Mouse (Mus musculus) MEL (cell line): ENCODE data around the gene Stat1. TPM values are rescaled to one million over a fixed set of nuclear protein-coding genes. Genes with fewer than 3 reads are reported as not detected.
A peak's percentile ranks its signal among the peaks of the same experiment; 100 is the strongest.

Source experiments
- DNase-seq: peaks from one replicate; pipeline ENCODE4 v3.0.0; 2011; ENCODE audit warnings: low read depth, low spot score
- H3K27ac ChIP-seq: 2 replicates; pipeline ENCODE4 v1.5.1; 2012; ENCODE audit warnings: low read depth, mild to moderate bottlenecking, control low read depth, low read length, moderate library complexity; ENCODE audit not compliant: control insufficient read depth
- H3K27me3 ChIP-seq, 2 experiments: fragments of 150-350 bp in 1 of 2; sonication (generic) in 1 of 2; 2 replicates each; pipeline ENCODE4 v1.6.1; 2012; ENCODE audit warnings: low read length in 2 of 2, mild to moderate bottlenecking in 2 of 2, improper control_type of control experiment in 1 of 2, moderate library complexity in 1 of 2; ENCODE audit not compliant: insufficient read depth in 2 of 2, control insufficient read depth in 1 of 2
- H3K36me3 ChIP-seq, 2 experiments: 2 replicates each; pipeline ENCODE4 v1.6.1; 2012 to 2014; ENCODE audit warnings: low read length in 2 of 2, improper control_type of control experiment in 1 of 2, inconsistent platforms in 1 of 2, mild to moderate bottlenecking in 1 of 2; ENCODE audit not compliant: insufficient read depth in 2 of 2, control insufficient read depth in 1 of 2
- H3K4me1 ChIP-seq, 2 experiments: fragments of 150-350 bp in 1 of 2; sonication (generic) in 1 of 2; 2 replicates each; pipeline ENCODE4 v1.6.1; 2012; ENCODE audit warnings: low read length in 2 of 2, improper control_type of control experiment in 1 of 2, mild to moderate bottlenecking in 1 of 2; ENCODE audit not compliant: insufficient read depth in 2 of 2, control insufficient read depth in 1 of 2
- H3K4me3 ChIP-seq, 2 experiments: fragments of 150-350 bp in 1 of 2; sonication (generic) in 1 of 2; 2 replicates each; pipeline ENCODE4 v1.5.1; 2012; ENCODE audit warnings: low read depth in 2 of 2, low read length in 2 of 2, mild to moderate bottlenecking in 2 of 2, moderate library complexity in 2 of 2, control low read depth in 1 of 2, improper control_type of control experiment in 1 of 2; ENCODE audit not compliant: control insufficient read depth in 1 of 2, insufficient read depth in 1 of 2
- H3K79me2 ChIP-seq: 2 replicates; pipeline ENCODE4 v1.6.1; 2012; ENCODE audit warnings: mild to moderate bottlenecking, low read length, moderate library complexity; ENCODE audit not compliant: control insufficient read depth, poor library complexity, insufficient read depth
- H3K9ac ChIP-seq: 2 replicates; pipeline ENCODE4 v1.6.1; 2012; ENCODE audit warnings: low read depth, mild to moderate bottlenecking, control low read depth, low read length, moderate library complexity; ENCODE audit not compliant: control insufficient read depth, poor library complexity, severe bottlenecking
- H3K9me3 ChIP-seq: fragments of 150-350 bp; sonication (generic); replicated peaks from 2 replicates; pipeline ENCODE4 v1.6.1; 2012; ENCODE audit warnings: mild to moderate bottlenecking, low read length, improper control_type of control experiment, moderate library complexity; ENCODE audit not compliant: insufficient read depth
- BHLHE40 ChIP-seq: IDR thresholded peaks from 2 replicates; pipeline ENCODE4 v1.6.1; 2012; ENCODE audit warnings: low read depth, mild to moderate bottlenecking, inconsistent platforms, low read length, improper control_type of control experiment, borderline replicate concordance
- CHD1 ChIP-seq: IDR thresholded peaks from 2 replicates; pipeline ENCODE4 v1.6.1; 2012; ENCODE audit warnings: low read depth, mild to moderate bottlenecking, inconsistent platforms, low read length, improper control_type of control experiment
- CHD2 ChIP-seq: IDR thresholded peaks from 2 replicates; pipeline ENCODE4 v1.6.1; 2011; ENCODE audit warnings: low read length, improper control_type of control experiment
- E2F4 ChIP-seq: IDR thresholded peaks from 2 replicates; pipeline ENCODE4 v1.6.1; 2011; ENCODE audit warnings: low read depth, low read length, improper control_type of control experiment, borderline replicate concordance
- ELF1 ChIP-seq: IDR thresholded peaks from 2 replicates; pipeline ENCODE4 v1.6.1; 2014; ENCODE audit warnings: low read depth, mild to moderate bottlenecking, inconsistent platforms, low read length, improper control_type of control experiment, moderate library complexity
- EP300 ChIP-seq, 2 experiments: IDR thresholded peaks; 2 replicates each; pipeline ENCODE4 v1.6.1; 2011; ENCODE audit warnings: improper control_type of control experiment in 2 of 2, low read length in 2 of 2, low read depth in 1 of 2, mild to moderate bottlenecking in 1 of 2
- ETS1 ChIP-seq: IDR thresholded peaks from 2 replicates; pipeline ENCODE4 v1.6.1; 2012; ENCODE audit warnings: low read depth, mild to moderate bottlenecking, inconsistent platforms, low read length, improper control_type of control experiment, moderate library complexity
- GABPA ChIP-seq: IDR thresholded peaks from 2 replicates; pipeline ENCODE4 v1.6.1; 2012; ENCODE audit warnings: low read depth, mild to moderate bottlenecking, inconsistent platforms, low read length, improper control_type of control experiment, moderate library complexity
- GATA1 ChIP-seq: IDR thresholded peaks from 2 replicates; pipeline ENCODE4 v1.6.1; 2011; ENCODE audit warnings: low read depth, low read length, improper control_type of control experiment
- HCFC1 ChIP-seq: IDR thresholded peaks from 2 replicates; pipeline ENCODE4 v1.6.1; 2012; ENCODE audit warnings: low read depth, mild to moderate bottlenecking, inconsistent platforms, low read length, improper control_type of control experiment, moderate library complexity
- JUND ChIP-seq: IDR thresholded peaks from 2 replicates; pipeline ENCODE4 v1.6.1; 2011; ENCODE audit warnings: low read depth, mild to moderate bottlenecking, improper control_type of control experiment, low read length
- KAT2A ChIP-seq: conservative IDR thresholded peaks from 2 replicates; pipeline ENCODE4 v1.6.1; 2012; ENCODE audit warnings: low read depth, low read length, improper control_type of control experiment, inconsistent platforms
- MAFK ChIP-seq: IDR thresholded peaks from 2 replicates; pipeline ENCODE4 v1.6.1; 2011; ENCODE audit warnings: low read depth, mild to moderate bottlenecking, low read length, improper control_type of control experiment, borderline replicate concordance
- MAZ ChIP-seq: IDR thresholded peaks from 2 replicates; pipeline ENCODE4 v1.6.1; 2012; ENCODE audit warnings: low read depth, mild to moderate bottlenecking, inconsistent platforms, low read length, improper control_type of control experiment
- MEF2A ChIP-seq: IDR thresholded peaks from 2 replicates; pipeline ENCODE4 v1.6.1; 2014; ENCODE audit warnings: low read depth, mild to moderate bottlenecking, inconsistent platforms, low read length, improper control_type of control experiment; ENCODE audit not compliant: poor library complexity, insufficient replicate concordance, severe bottlenecking; ENCODE audit errors: extremely low read depth
- MXI1 ChIP-seq: IDR thresholded peaks from 2 replicates; pipeline ENCODE4 v1.6.1; 2011; ENCODE audit warnings: mild to moderate bottlenecking, low read depth, low read length, improper control_type of control experiment
- MYB ChIP-seq: IDR thresholded peaks from 2 replicates; pipeline ENCODE4 v1.6.1; 2011; ENCODE audit warnings: mild to moderate bottlenecking, low read depth, low read length, improper control_type of control experiment
- MYC ChIP-seq: IDR thresholded peaks from 2 replicates; pipeline ENCODE4 v1.6.1; 2011; ENCODE audit warnings: low read depth, mild to moderate bottlenecking, low read length, improper control_type of control experiment, moderate library complexity
- NRF1 ChIP-seq: IDR thresholded peaks from 2 replicates; pipeline ENCODE4 v1.6.1; 2014; ENCODE audit warnings: low read depth, mild to moderate bottlenecking, inconsistent platforms, low read length, improper control_type of control experiment, moderate library complexity; ENCODE audit not compliant: poor library complexity, insufficient read depth, severe bottlenecking
- POLR2A ChIP-seq, 2 experiments: IDR thresholded peaks; 2 replicates each; pipeline ENCODE4 v1.6.1; 2011 to 2012; ENCODE audit warnings: low read length in 2 of 2, mild to moderate bottlenecking in 2 of 2, control low read depth in 1 of 2, improper control_type of control experiment in 1 of 2, low read depth in 1 of 2, moderate library complexity in 1 of 2; ENCODE audit not compliant: control insufficient read depth in 1 of 2, insufficient read depth in 1 of 2, poor library complexity in 1 of 2
- POLR2AphosphoS2 ChIP-seq: IDR thresholded peaks from 2 replicates; pipeline ENCODE4 v1.6.1; 2011; ENCODE audit warnings: low read length, improper control_type of control experiment
- POLR2AphosphoS5 ChIP-seq: IDR thresholded peaks from 2 replicates; pipeline ENCODE4 v1.6.1; 2012; ENCODE audit warnings: low read depth, borderline replicate concordance, mild to moderate bottlenecking, inconsistent platforms, low read length, moderate library complexity, mixed read lengths
- SIN3A ChIP-seq: IDR thresholded peaks from 2 replicates; pipeline ENCODE4 v1.6.1; 2012; ENCODE audit warnings: low read length, improper control_type of control experiment, inconsistent platforms
- SMC3 ChIP-seq: IDR thresholded peaks from 2 replicates; pipeline ENCODE4 v1.6.1; 2011; ENCODE audit warnings: low read depth, low read length, improper control_type of control experiment
- TAL1 ChIP-seq: IDR thresholded peaks from 2 replicates; pipeline ENCODE4 v1.6.1; 2012; ENCODE audit warnings: mild to moderate bottlenecking, inconsistent platforms, low read length, moderate library complexity, mixed read lengths
- TBP ChIP-seq: IDR thresholded peaks from 2 replicates; pipeline ENCODE4 v1.8.0; 2011; ENCODE audit warnings: low read depth, low read length, improper control_type of control experiment
- TCF12 ChIP-seq: IDR thresholded peaks from 2 replicates; pipeline ENCODE4 v1.6.1; 2014; ENCODE audit warnings: low read depth, mild to moderate bottlenecking, inconsistent platforms, low read length, improper control_type of control experiment, moderate library complexity
- UBTF ChIP-seq: IDR thresholded peaks from 2 replicates; pipeline ENCODE4 v1.6.1; 2012; ENCODE audit warnings: low read depth, mild to moderate bottlenecking, inconsistent platforms, low read length, improper control_type of control experiment, moderate library complexity, borderline replicate concordance; ENCODE audit not compliant: insufficient read depth
- USF1 ChIP-seq: IDR thresholded peaks from 2 replicates; pipeline ENCODE4 v1.6.1; 2014; ENCODE audit warnings: low read depth, mild to moderate bottlenecking, inconsistent platforms, low read length, improper control_type of control experiment, moderate library complexity
- USF2 ChIP-seq, 2 experiments: IDR thresholded peaks; 2 replicates each; pipeline ENCODE4 v1.6.1; 2011 to 2012; ENCODE audit warnings: improper control_type of control experiment in 2 of 2, low read length in 2 of 2, borderline replicate concordance in 1 of 2, inconsistent platforms in 1 of 2, low read depth in 1 of 2, mild to moderate bottlenecking in 1 of 2; ENCODE audit not compliant: insufficient read depth in 1 of 2
- ZC3H11A ChIP-seq: IDR thresholded peaks from 2 replicates; pipeline ENCODE4 v1.6.1; 2012; ENCODE audit warnings: low read depth, mild to moderate bottlenecking, inconsistent platforms, low read length, improper control_type of control experiment
- ZKSCAN1 ChIP-seq: IDR thresholded peaks from 2 replicates; pipeline ENCODE4 v1.6.1; 2012; ENCODE audit warnings: low read depth, mild to moderate bottlenecking, inconsistent platforms, low read length, improper control_type of control experiment, moderate library complexity
- ZMIZ1 ChIP-seq: IDR thresholded peaks from 2 replicates; pipeline ENCODE4 v1.6.1; 2012; ENCODE audit warnings: low read depth, mild to moderate bottlenecking, inconsistent platforms, low read length, improper control_type of control experiment, moderate library complexity
- ZNF384 ChIP-seq: IDR thresholded peaks from 2 replicates; pipeline ENCODE4 v1.6.1; 2012; ENCODE audit warnings: low read depth, mild to moderate bottlenecking, inconsistent platforms, low read length, improper control_type of control experiment
- polyA plus RNA-seq, 2 experiments: library from polyadenylated mRNA; stranded (reverse) in 1 of 2; unstranded in 1 of 2; fragments of >175 nt in 1 of 2; fragments of >200 nt in 1 of 2; gene quantifications; 2 replicates each; pipeline versions ENCODE4 v1.2.1 to v1.2.4; 2012; ENCODE audit warnings: low replicate concordance in 2 of 2, low read depth in 1 of 2; ENCODE audit not compliant: insufficient read length in 2 of 2, insufficient read depth in 1 of 2, missing spikeins in 1 of 2
- total RNA-seq: library from RNA; depleted of rRNA; stranded (reverse); fragments of 300-350 nt; gene quantifications from 2 replicates; pipeline ENCODE4 v1.2.3, GENCODE M21; 2012; rRNA removed

Stat1 gene
- total RNA-seq, result 8.0 and 9.7 TPM in 2 replicates
- 10 to 100 TPM; 10.9 to 44.0 TPM for polyA plus RNA-seq

GRCm38 (mm10) chr1:52118860-52119591 lies at the start of gene Stat1:
Gene Stat1, plus strand, starts transcription at chr1:52119440.
- no peaks in the 10 kb centered on the region; a peak in 2 of 4 replicates for H3K36me3 ChIP-seq
- H3K4me3 ChIP-seq, result peak within 1 kb of the TSS; percentile 81 to 91
- peak within 1 kb of the TSS; percentile 61 for H3K27ac ChIP-seq
- H3K79me2 ChIP-seq, result peaks cover 3% of the 10 kb centered on the region; the same call in 1 of the 2 replicates
- H3K27me3 ChIP-seq, result no peaks in the 10 kb centered on the region
- no peaks in the 10 kb centered on the region for H3K9me3 ChIP-seq
- peak within 1 kb of the TSS; percentile 86 for H3K9ac ChIP-seq
- peak; percentile 95 for DNase-seq
- peaks cover 0 to 10% of the 10 kb centered on the region in 2 experiments; a peak in 2 of 4 replicates for H3K4me1 ChIP-seq
- TF ChIP-seq HCFC1 (peak; percentile 84), CHD2 (no peak), BHLHE40 (no peak), POLR2AphosphoS5 (no peak), TBP (0 out of 2 replicates have a peak, but pooled peaks have one; percentile 54), ELF1 (peak; percentile 93), JUND (peak; percentile 68; the same call in 1 of the 2 replicates), POLR2A (IDR thresholded peaks at IDR 0.05; ENCODE audit: control insufficient read depth in 1 of 2, insufficient read depth in 1 of 2, low read depth in 1 of 2, low read length in 2 of 2, poor library complexity in 1 of 2) (peak; percentile 66 to 68; a peak in 3 of 4 replicates), SIN3A (peak; percentile 95), POLR2AphosphoS2 (no peak), SMC3 (no peak), ZC3H11A (no peak; the same call in 1 of the 2 replicates), USF2 (IDR thresholded peaks at IDR 0.05; ENCODE audit: borderline replicate concordance in 1 of 2, insufficient read depth in 1 of 2, low read depth in 1 of 2, low read length in 2 of 2) (no peak), MAFK (no peak), MEF2A (no peak), GATA1 (no peak), ZNF384 (no peak), EP300 (IDR thresholded peaks at IDR 0.05; ENCODE audit: low read depth in 1 of 2, low read length in 2 of 2) (peak in 1 of 2 experiments; percentile 44; a peak in 1 of 4 replicates), UBTF (no peak), MYC (no peak; the same call in 1 of the 2 replicates), ETS1 (peak; percentile 94), TCF12 (peak; percentile 68), MXI1 (peak; percentile 89), USF1 (peak; percentile 67), ZMIZ1 (no peak), E2F4 (no peak; the same call in 1 of the 2 replicates), GABPA (no peak), TAL1 (no peak), NRF1 (peak; percentile 65), CHD1 (no peak), MYB (no peak), MAZ (peak; percentile 46; the same call in 1 of the 2 replicates), KAT2A (no peak; the same call in 1 of the 2 replicates), ZKSCAN1 (no peak)
